Mouse (Mus musculus): ENCODE results near the gene Ptchd3.

Gene Ptchd3

GRCm38 (mm10) chr11:121845923-121846322 is 15.9 kb downstream of the Ptchd3 start:
- Histone ChIP-seq H3K4me1 (replicated peaks; ENCODE audit: low read depth, low read length) (peaks cover 9% of the 10 kb centered on the region), H3K9me3 (ENCODE audit: low read length) (peaks cover 21% of the 10 kb centered on the region), H3K36me3 (ENCODE audit: insufficient read depth, low read length) (no peaks in the 10 kb centered on the region), H3K27me3 (ENCODE audit: insufficient read depth, low read length) (no peaks in the 10 kb centered on the region), H3K4me3 (replicated peaks; ENCODE audit: low read length) (no peak overlapping the region)
- TF ChIP-seq POU5F1 (IDR thresholded peaks at IDR 0.05; ENCODE audit: borderline replicate concordance, low read length) (no peak), CTCF (conservative IDR thresholded peaks at IDR 0.05; ENCODE audit: low read length) (peak; percentile 33)

GRCm38 (mm10) chr11:121847790-121848299 is 17.8 kb downstream of the Ptchd3 start:
- Histone ChIP-seq H3K4me3 (replicated peaks; ENCODE audit: low read length) (peak overlapping the region; percentile 79), H3K27me3 (ENCODE audit: insufficient read depth, low read length) (no peaks in the 10 kb centered on the region), H3K9me3 (ENCODE audit: low read length) (peaks cover 39% of the 10 kb centered on the region), H3K36me3 (ENCODE audit: insufficient read depth, low read length) (no peaks in the 10 kb centered on the region), H3K4me1 (replicated peaks; ENCODE audit: low read depth, low read length) (peaks cover 9% of the 10 kb centered on the region)
- no peak for TF ChIP-seq NANOG (IDR thresholded peaks at IDR 0.05; ENCODE audit: borderline replicate concordance, low read length)
- no peak for TF ChIP-seq CTCF (conservative IDR thresholded peaks at IDR 0.05; ENCODE audit: low read length)

All from E14TG2a.4 (cell line).